Mouse (Mus musculus) adrenal gland (tissue): Measurements from ENCODE around the gene Olfr1186.
"Not testable (repeated sequence)": the region's sequence is repeated elsewhere in the genome, so short reads cannot be mapped to it uniquely, and the experiment has no call there.

Experiments used
- intact Hi-C: fragments of 180-260 bp; cut with DNase I; formaldehyde crosslinking; loops from one replicate; pipeline ENCODE4 v1.15.1; 2025
- long read RNA-seq, 2 experiments: library from polyadenylated mRNA; unstranded; transcript quantifications; one replicate each; pipeline ENCODE4 v2.0.0; 2020; ENCODE audit warnings: borderline replicate concordance in 1 of 2; ENCODE audit not compliant: insufficient replicate concordance in 1 of 2

Olfr1186 gene
- long read RNA-seq, experiment 1, result 0 reads
- long read RNA-seq, experiment 2, result 0 reads

DNA sequence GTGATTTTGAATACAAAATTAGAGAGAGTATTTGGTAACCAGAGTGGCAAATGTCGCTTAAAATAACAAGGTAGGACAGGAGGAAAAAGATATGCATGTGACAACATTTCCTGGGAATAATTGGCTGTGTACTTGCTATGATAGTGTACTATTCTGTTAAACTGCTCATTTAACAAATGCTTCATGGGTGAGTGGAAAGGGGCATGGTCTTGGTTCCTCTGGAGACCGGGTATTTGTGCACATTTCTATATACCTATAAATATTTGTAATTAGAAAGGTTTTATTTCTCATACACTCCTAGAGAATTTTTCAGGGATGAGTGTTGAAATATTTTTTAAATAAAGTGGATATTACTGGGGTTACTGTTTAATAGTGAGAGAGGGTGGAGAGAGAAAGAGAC is at the start of gene Olfr1186:
Gene Olfr1186, plus strand, starts transcription at position 301 of the 400 bp plus-strand sequence.
- intact Hi-C loops, result no loop called here

DNA sequence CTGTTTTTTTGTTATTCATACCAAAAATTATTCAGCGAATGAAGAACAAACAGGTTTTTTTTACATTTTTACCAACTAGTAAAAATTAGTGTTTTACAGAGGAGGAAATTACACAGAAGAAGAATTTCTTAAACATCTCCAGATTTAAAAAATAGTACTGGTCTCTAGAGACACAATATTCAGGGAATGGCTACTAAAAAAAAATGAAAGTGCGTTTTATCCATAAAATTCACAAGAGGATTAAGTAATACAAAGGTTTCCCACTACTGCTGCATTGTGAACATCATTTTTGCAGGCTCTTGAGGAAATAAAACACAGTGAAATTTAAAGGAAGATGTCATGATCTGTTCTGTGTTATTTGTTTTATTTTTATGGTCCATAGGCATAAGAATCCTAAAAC is 35.1 kb upstream of the Olfr1186 start, which contains the start of gene Olfr1184:
Gene Olfr1184, plus strand, starts transcription at position 301 of the 400 bp plus-strand sequence.
- intact Hi-C loops, result no loop called here

DNA sequence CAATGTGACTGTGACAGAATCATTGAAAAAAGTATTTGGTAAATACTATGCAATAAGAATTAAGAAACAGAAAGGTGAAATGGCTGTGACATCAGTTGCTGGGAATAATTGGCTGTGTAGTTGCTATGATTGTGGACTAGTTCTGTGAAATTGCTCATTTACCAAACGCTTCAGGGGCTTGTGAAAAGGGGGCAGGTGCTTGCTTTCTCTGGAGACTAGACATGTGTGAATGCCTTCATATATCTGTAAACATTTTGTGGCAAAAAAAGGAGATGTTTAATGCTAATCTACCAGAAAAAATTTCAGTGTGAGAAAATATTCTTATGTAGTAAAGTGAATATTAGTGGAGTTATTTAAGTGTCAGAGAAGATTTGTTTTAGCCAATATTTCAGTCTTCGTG is 25.3 kb upstream of the Olfr1186 start, which contains the start of gene Olfr1185-ps1:
Gene Olfr1185-ps1, plus strand, starts transcription at position 301 of the 400 bp plus-strand sequence.
- intact Hi-C loops, result no loop called here

DNA sequence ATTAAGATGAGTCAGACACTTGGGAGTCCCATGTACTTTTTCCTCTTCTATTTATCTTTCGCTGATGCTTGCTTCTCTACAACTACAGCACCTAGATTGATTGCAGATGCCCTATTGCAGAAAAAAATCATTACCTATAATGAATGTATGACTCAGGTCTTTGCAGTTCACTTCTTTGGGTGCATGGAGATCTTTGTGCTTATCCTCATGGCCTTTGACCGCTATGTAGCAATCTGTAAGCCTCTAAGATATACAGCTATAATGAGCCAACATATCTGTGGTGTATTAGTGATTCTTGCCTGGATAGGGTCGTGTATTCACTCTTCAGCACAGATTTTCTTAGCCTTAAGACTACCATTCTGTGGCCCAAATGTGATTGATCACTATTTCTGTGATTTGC is 7.4 kb downstream of the Olfr1186 start:
- intact Hi-C loops, result no loop called here

DNA sequence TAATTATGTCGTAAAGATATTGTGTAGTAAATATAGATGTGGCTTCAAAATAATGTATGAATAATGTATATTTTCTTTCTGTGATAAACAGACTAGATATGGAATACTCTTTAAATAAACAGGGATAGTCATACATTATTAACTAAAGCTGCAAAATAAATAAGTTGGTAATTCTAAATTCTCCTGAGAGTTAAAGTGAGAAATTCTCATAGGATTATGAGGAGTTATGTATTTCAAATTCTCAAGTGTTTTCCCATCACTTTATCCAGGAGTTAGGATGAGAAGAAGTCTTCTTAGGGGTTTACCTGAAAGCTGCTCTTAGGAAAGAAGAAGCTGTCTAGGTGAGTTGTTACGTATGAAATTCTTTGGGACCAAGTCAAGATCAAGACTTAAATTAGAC is 38.3 kb downstream of the Olfr1186 start, which contains the start of gene Olfr1188:
Gene Olfr1188, plus strand, starts transcription at position 301 of the 400 bp plus-strand sequence.
- intact Hi-C loops, result no loop called here

DNA sequence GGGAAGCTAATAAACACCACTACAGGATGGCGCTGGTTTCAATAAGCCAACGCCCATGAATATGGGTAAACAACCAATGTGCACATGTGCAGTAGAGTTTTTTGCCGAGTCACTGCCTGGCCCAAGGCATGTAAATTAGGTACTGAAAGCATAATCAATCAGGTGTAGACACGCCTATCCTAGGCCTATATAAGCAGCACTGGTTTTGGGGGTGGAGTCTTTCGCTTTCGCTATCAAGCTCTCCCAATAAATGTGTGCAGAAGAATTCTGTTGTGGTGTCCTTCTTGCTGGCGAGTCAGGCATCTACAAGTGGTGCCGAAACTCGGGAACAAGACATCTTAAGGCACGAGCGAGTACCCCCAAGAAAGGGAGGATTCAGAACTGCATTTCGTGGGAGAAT is 54.3 kb downstream of the Olfr1186 start:
- intact Hi-C loops, result not testable (repeated sequence)
